Mouse (Mus musculus) megakaryocyte, adult 5-6 weeks (primary cell): Measurements from ENCODE around the gene Clspn. TPM values are rescaled to one million over a fixed set of nuclear protein-coding genes. Genes with fewer than 3 reads are reported as not detected.

Experiments
- ATAC-seq: 2 replicates; pipeline ENCODE4 v1.8.0; 2016; ENCODE audit warnings: mild to moderate bottlenecking, inconsistent platforms; ENCODE audit not compliant: poor library complexity, severe bottlenecking
- total RNA-seq, 2 experiments: library from RNA; stranded (forward) in 1 of 2; stranded (reverse) in 1 of 2; fragments of 153-499, 151-499 nt in 1 of 2; fragments of 221-1000, 200-1000 nt in 1 of 2; gene quantifications; 2 replicates each; pipeline versions ENCODE4 v1.2.3 to v1.2.4; 2015 to 2017

The Clspn gene
- total RNA-seq, 2 experiments from 2014 or later = 33.8 to 84.1 TPM

GRCm38 (mm10) chr4:126631922-126632321 lies 75.2 kb downstream of the Clspn start:
- no peak for ATAC-seq

GRCm38 (mm10) chr4:126632668-126633067 lies 75.9 kb downstream of the Clspn start:
- ATAC-seq = no peak

GRCm38 (mm10) chr4:126636330-126636729 lies 79.6 kb downstream of the Clspn start:
- no peak for ATAC-seq

- ATAC-seq = no peak
Observed at GRCm38 (mm10) chr4:126637446-126637845, 80.7 kb downstream of the Clspn start.

GRCm38 (mm10) chr4:126639339-126639738 lies 82.6 kb downstream of the Clspn start:
- no peak for ATAC-seq

GRCm38 (mm10) chr4:126641901-126642300 lies 85.2 kb downstream of the Clspn start:
- ATAC-seq = no peak

Other genes with a start within 250 kb of the Clspn start
- 5.6 and 8.2 TPM in 2 replicates for gene Adprhl2, start 235.2 kb upstream of the Clspn start, total RNA-seq (2015)
- 10.7 and 21.7 TPM in 2 replicates for gene Adprhl2, start 235.2 kb upstream of the Clspn start, total RNA-seq (2017)
- 0.38 TPM in 1 of 2 replicates, not detected in the other for gene Tekt2, start 231.2 kb upstream of the Clspn start, total RNA-seq (2015)
- not detected in 2 replicates for gene Tekt2, start 231.2 kb upstream of the Clspn start, total RNA-seq (2017)
- gene Ago3, start 127.4 kb upstream of the Clspn start, total RNA-seq (2015) = 10.0 and 11.2 TPM in 2 replicates
- 6.1 and 8.4 TPM in 2 replicates for gene Ago3, start 127.4 kb upstream of the Clspn start, total RNA-seq (2017)
- gene Ago1, start 88.4 kb upstream of the Clspn start, total RNA-seq (2015) = 7.7 and 9.4 TPM in 2 replicates
- gene Ago1, start 88.4 kb upstream of the Clspn start, total RNA-seq (2017) = 10.7 and 11.4 TPM in 2 replicates
- gene Ago4, start 23.5 kb upstream of the Clspn start, total RNA-seq (2015) = 2.9 and 4.0 TPM in 2 replicates
- gene Ago4, start 23.5 kb upstream of the Clspn start, total RNA-seq (2017) = 5.3 and 6.2 TPM in 2 replicates
- gene 5730409E04Rik, start 52.9 kb downstream of the Clspn start, total RNA-seq (2015) = 0.34 and 0.91 TPM in 2 replicates
- gene 5730409E04Rik, start 52.9 kb downstream of the Clspn start, total RNA-seq (2017) = 1.2 and 1.6 TPM in 2 replicates
- gene Psmb2, start 120.7 kb downstream of the Clspn start, total RNA-seq (2015) = 194 and 203 TPM in 2 replicates
- 103 and 109 TPM in 2 replicates for gene Psmb2, start 120.7 kb downstream of the Clspn start, total RNA-seq (2017)
- gene Tfap2e, start 179.3 kb downstream of the Clspn start, total RNA-seq (2015) = not detected in 2 replicates
- not detected in 2 replicates for gene Tfap2e, start 179.3 kb downstream of the Clspn start, total RNA-seq (2017)
- 6.0 TPM in 2 replicates for gene Ncdn, start 196.5 kb downstream of the Clspn start, total RNA-seq (2015)
- 6.0 and 6.1 TPM in 2 replicates for gene Ncdn, start 196.5 kb downstream of the Clspn start, total RNA-seq (2017)
- gene AU040320, start 196.6 kb downstream of the Clspn start, total RNA-seq (2015) = 18.7 and 24.2 TPM in 2 replicates
- gene AU040320, start 196.6 kb downstream of the Clspn start, total RNA-seq (2017) = 18.6 and 20.7 TPM in 2 replicates